Mouse (Mus musculus) CH12.LX (cell line): ENCODE data around the gene Uba5. TPM values are rescaled to one million over a fixed set of nuclear protein-coding genes. Genes with fewer than 3 reads are reported as not detected.

ENCODE experiments used
- DNase-seq: peaks from one replicate; pipeline ENCODE4 v3.0.0-alpha.2; 2013; ENCODE audit errors: extremely low read depth
- H3K27ac ChIP-seq: 2 replicates; pipeline ENCODE4 v1.5.1; 2012; ENCODE audit warnings: low read depth, mild to moderate bottlenecking, control low read depth, moderate library complexity; ENCODE audit not compliant: insufficient read depth
- H3K27me3 ChIP-seq: replicated peaks from 2 replicates; pipeline ENCODE3; 2012; ENCODE audit warnings: inconsistent platforms
- H3K36me3 ChIP-seq, 2 experiments: replicated peaks in 1 of 2; 2 replicates each; pipeline versions ENCODE3 to v1.6.1; 2012; ENCODE audit warnings: inconsistent platforms in 1 of 2, low read length in 1 of 2, mild to moderate bottlenecking in 1 of 2, mixed read lengths in 1 of 2, moderate library complexity in 1 of 2; ENCODE audit not compliant: control insufficient read depth in 1 of 2, insufficient read depth in 1 of 2
- H3K4me1 ChIP-seq, 2 experiments: 2 replicates each; pipeline ENCODE4 v1.6.1; 2012; ENCODE audit warnings: inconsistent platforms in 1 of 2, moderate library complexity in 1 of 2; ENCODE audit not compliant: insufficient read depth in 2 of 2, control insufficient read depth in 1 of 2
- H3K4me2 ChIP-seq: 2 replicates; pipeline ENCODE4 v1.6.1; 2012; ENCODE audit warnings: low read depth, mild to moderate bottlenecking, control low read depth; ENCODE audit not compliant: poor library complexity, insufficient read depth, severe bottlenecking
- H3K4me3 ChIP-seq, 3 experiments: fragments of 150-350 bp in 1 of 3; sonication (generic) in 1 of 3; replicated peaks in 1 of 3; 2 replicates each; pipeline versions ENCODE3 to v1.5.1; 2011 to 2012; ENCODE audit warnings: low read depth in 2 of 3, low read length in 2 of 3, mild to moderate bottlenecking in 2 of 3, moderate library complexity in 2 of 3, control low read depth in 1 of 3, improper control_type of control experiment in 1 of 3, inconsistent platforms in 1 of 3, mixed read lengths in 1 of 3; ENCODE audit not compliant: poor library complexity in 1 of 3
- H3K79me2 ChIP-seq: replicated peaks from 2 replicates; pipeline ENCODE4 v1.6.1; 2012; ENCODE audit warnings: mild to moderate bottlenecking, moderate library complexity; ENCODE audit not compliant: control insufficient read depth, poor library complexity, insufficient read depth, severe bottlenecking; ENCODE audit errors: extremely low read depth
- H3K9ac ChIP-seq: 2 replicates; pipeline ENCODE4 v1.6.1; 2012; ENCODE audit warnings: low read depth, mild to moderate bottlenecking, control low read depth, moderate library complexity; ENCODE audit not compliant: insufficient read depth
- H3K9me3 ChIP-seq: replicated peaks from 2 replicates; pipeline ENCODE3; 2012; ENCODE audit warnings: low read length, inconsistent platforms, mixed read lengths
- CHD1 ChIP-seq: IDR thresholded peaks from 2 replicates; pipeline ENCODE4 v1.6.1; 2012; ENCODE audit warnings: low read depth, low read length, improper control_type of control experiment, inconsistent platforms
- CTCF ChIP-seq, 2 experiments: IDR thresholded peaks in 1 of 2; conservative IDR thresholded peaks in 1 of 2; 2 replicates each; pipeline ENCODE4 v1.5.1; 2011 to 2012; ENCODE audit warnings: low read depth in 2 of 2, low read length in 2 of 2, improper control_type of control experiment in 1 of 2, inconsistent platforms in 1 of 2, mild to moderate bottlenecking in 1 of 2, moderate library complexity in 1 of 2
- E2F4 ChIP-seq: IDR thresholded peaks from 2 replicates; pipeline ENCODE4 v1.6.1; 2011; ENCODE audit warnings: low read depth, low read length, improper control_type of control experiment; ENCODE audit not compliant: insufficient replicate concordance
- ELF1 ChIP-seq: IDR thresholded peaks from 2 replicates; pipeline ENCODE4 v1.6.1; 2014; ENCODE audit warnings: low read depth, mild to moderate bottlenecking, inconsistent platforms, low read length, improper control_type of control experiment
- ETS1 ChIP-seq: conservative IDR thresholded peaks from 2 replicates; pipeline ENCODE4 v1.6.1; 2012; ENCODE audit warnings: low read depth, mild to moderate bottlenecking, inconsistent platforms, low read length, improper control_type of control experiment, moderate library complexity
- GABPA ChIP-seq: IDR thresholded peaks from 2 replicates; pipeline ENCODE4 v1.6.1; 2012; ENCODE audit warnings: low read depth, low read length, improper control_type of control experiment, inconsistent platforms; ENCODE audit not compliant: insufficient replicate concordance
- HCFC1 ChIP-seq: IDR thresholded peaks from 2 replicates; pipeline ENCODE4 v1.6.1; 2012; ENCODE audit warnings: low read depth, mild to moderate bottlenecking, inconsistent platforms, low read length, improper control_type of control experiment
- JUN ChIP-seq: IDR thresholded peaks from 2 replicates; pipeline ENCODE4 v1.6.1; 2011; ENCODE audit warnings: low read depth, mild to moderate bottlenecking, low read length, improper control_type of control experiment, moderate library complexity; ENCODE audit not compliant: insufficient read depth
- MAFK ChIP-seq: IDR thresholded peaks from 2 replicates; pipeline ENCODE4 v1.6.1; 2011; ENCODE audit warnings: low read length, improper control_type of control experiment; ENCODE audit not compliant: insufficient replicate concordance
- MAX ChIP-seq: IDR thresholded peaks from 2 replicates; pipeline ENCODE4 v1.6.1; 2011; ENCODE audit warnings: low read length, improper control_type of control experiment
- MEF2A ChIP-seq: IDR thresholded peaks from 2 replicates; pipeline ENCODE4 v1.6.1; 2014; ENCODE audit warnings: low read depth, mild to moderate bottlenecking, inconsistent platforms, low read length, improper control_type of control experiment, borderline replicate concordance
- MYC ChIP-seq: IDR thresholded peaks from 2 replicates; pipeline ENCODE4 v1.6.1; 2011; ENCODE audit warnings: low read depth, mild to moderate bottlenecking, improper control_type of control experiment, low read length
- NRF1 ChIP-seq: IDR thresholded peaks from 2 replicates; pipeline ENCODE4 v1.6.1; 2014; ENCODE audit warnings: low read depth, mild to moderate bottlenecking, inconsistent platforms, low read length, improper control_type of control experiment, moderate library complexity
- PAX5 ChIP-seq: IDR thresholded peaks from 2 replicates; pipeline ENCODE4 v1.6.1; 2012; ENCODE audit warnings: low read length, inconsistent platforms, mixed read lengths
- POLR2AphosphoS2 ChIP-seq: IDR thresholded peaks from 2 replicates; pipeline ENCODE4 v1.6.1; 2011; ENCODE audit warnings: low read depth, low read length, improper control_type of control experiment
- RAD21 ChIP-seq: IDR thresholded peaks from 2 replicates; pipeline ENCODE4 v1.6.1; 2011; ENCODE audit warnings: low read depth, mild to moderate bottlenecking, low read length, improper control_type of control experiment, moderate library complexity
- SMC3 ChIP-seq: IDR thresholded peaks from 2 replicates; pipeline ENCODE4 v1.6.1; 2011; ENCODE audit warnings: low read depth, low read length, improper control_type of control experiment
- TBP ChIP-seq: conservative IDR thresholded peaks from 2 replicates; pipeline ENCODE4 v1.6.1; 2011; ENCODE audit warnings: low read depth, low read length, improper control_type of control experiment
- UBTF ChIP-seq: IDR thresholded peaks from 2 replicates; pipeline ENCODE4 v1.6.1; 2012; ENCODE audit warnings: low read depth, mild to moderate bottlenecking, inconsistent platforms, low read length, improper control_type of control experiment, moderate library complexity
- USF2 ChIP-seq: conservative IDR thresholded peaks from 2 replicates; pipeline ENCODE4 v1.6.1; 2011; ENCODE audit warnings: low read depth, low read length, improper control_type of control experiment
- ZMIZ1 ChIP-seq: IDR thresholded peaks from 2 replicates; pipeline ENCODE4 v1.6.1; 2012; ENCODE audit warnings: low read depth, mild to moderate bottlenecking, inconsistent platforms, low read length, improper control_type of control experiment
- ZNF384 ChIP-seq: IDR thresholded peaks from 2 replicates; pipeline ENCODE4 v1.6.1; 2012; ENCODE audit warnings: low read depth, low read length, improper control_type of control experiment, inconsistent platforms
- dilution Hi-C: fragments of 300-500 bp; cut with MboI; formaldehyde crosslinking; loops from 2 replicates; pipeline ENCODE4 v1.14.3; 2020; ENCODE audit warnings: low sequenced_read_pairs; ENCODE audit not compliant: extremely low pct_unique_long_range_greater_than_20kb, extremely low pct_ligation_motif_present
- in situ Hi-C: fragments of 300-500 bp; cut with MboI; formaldehyde crosslinking; loops from 3 replicates; pipeline ENCODE4 v1.14.3; 2019; ENCODE audit warnings: low sequenced_read_pairs, low pct_ligation_motif_present, low pct_unique_long_range_greater_than_20kb, mixed read lengths
- polyA plus RNA-seq: library from polyadenylated mRNA; unstranded; fragments of >175 nt; gene quantifications from 2 replicates; pipeline ENCODE4 v1.2.1, GENCODE M21; 2012; ENCODE audit warnings: low read depth; ENCODE audit not compliant: insufficient read length
- total RNA-seq, 2 experiments: library from RNA; depleted of rRNA; stranded (reverse); fragments of 300-350 nt in 1 of 2; fragments of >200 nt in 1 of 2; gene quantifications; 2 replicates each; pipeline ENCODE4 v1.2.3; 2012 to 2014

Uba5 gene
- total and polyA plus RNA-seq, 3 experiments, result 24.0 to 33.4 (median 29.3) TPM

- no peaks in the 10 kb centered on the region for H3K4me1 ChIP-seq
- no peak overlapping the region for H3K9ac ChIP-seq
- H3K27ac ChIP-seq, result no peak overlapping the region
- in situ Hi-C loops (no loop called here), dilution Hi-C loops (no loop called here)
- TF ChIP-seq RAD21 (peak; percentile 58), CTCF (conservative IDR thresholded peaks at IDR 0.05 in 1 of 2, IDR thresholded peaks at IDR 0.05 in 1 of 2; ENCODE audit: low read depth in 2 of 2, low read length in 2 of 2) (peak; percentile 67 to 79), ZMIZ1 (no peak), GABPA (no peak), MAFK (peak; percentile 81), MAX (no peak), SMC3 (peak; percentile 63), MYC (0 out of 2 replicates have a peak, but pooled peaks have one; percentile 25)
- H3K4me3 ChIP-seq, result no peak overlapping the region
- peak; percentile 60 for DNase-seq
- H3K36me3 ChIP-seq, result peaks cover 21 to 65% of the 10 kb centered on the region in 2 experiments
- no peaks in the 10 kb centered on the region for H3K9me3 ChIP-seq
- no peaks in the 10 kb centered on the region for H3K79me2 ChIP-seq
- no peaks in the 10 kb centered on the region for H3K27me3 ChIP-seq
- no peak overlapping the region for H3K4me2 ChIP-seq
Measured at GRCm38 (mm10) chr9:104079379-104079778, 16.4 kb upstream of the Uba5 start.

DNA sequence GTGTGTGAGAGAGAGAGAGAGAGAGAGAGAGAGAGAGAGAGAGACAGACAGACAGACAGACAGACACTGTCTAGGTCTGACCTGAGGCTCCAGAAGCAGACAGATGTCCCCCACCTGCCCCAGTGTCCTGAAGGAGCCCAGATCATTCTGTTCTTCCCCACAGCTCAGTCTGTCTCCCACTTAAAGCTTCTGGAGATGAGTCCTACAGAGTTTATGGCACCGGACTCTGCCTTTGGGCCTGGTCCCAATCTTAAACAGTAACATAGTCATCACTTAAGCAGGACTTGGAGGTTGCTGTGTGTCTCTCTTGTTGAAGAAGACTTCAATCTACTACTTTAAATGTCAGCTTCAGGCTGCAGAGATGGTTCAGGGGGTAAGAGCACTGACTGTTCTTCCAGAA, 15.8 kb upstream of the Uba5 start:
- H3K4me1 ChIP-seq, result no peaks in the 10 kb centered on the region
- H3K9me3 ChIP-seq, result no peaks in the 10 kb centered on the region
- no peak overlapping the region for H3K4me2 ChIP-seq
- dilution Hi-C loops (no loop called here), in situ Hi-C loops (no loop called here)
- H3K9ac ChIP-seq, result no peak overlapping the region
- no peaks in the 10 kb centered on the region for H3K79me2 ChIP-seq
- no peak overlapping the region for H3K27ac ChIP-seq
- H3K4me3 ChIP-seq, result no peak overlapping the region
- no peaks in the 10 kb centered on the region for H3K27me3 ChIP-seq
- no peak for DNase-seq
- TF ChIP-seq UBTF (no peak), TBP (no peak), HCFC1 (no peak), POLR2AphosphoS2 (no peak), PAX5 (no peak), MYC (no peak), NRF1 (no peak), SMC3 (no peak), ETS1 (no peak), JUN (no peak), CHD1 (no peak), ELF1 (no peak), USF2 (no peak), MEF2A (no peak), ZNF384 (no peak), E2F4 (no peak)
- H3K36me3 ChIP-seq, result peaks cover 18 to 61% of the 10 kb centered on the region in 2 experiments
